Mouse (Mus musculus) hindbrain, embryonic 10.5 days (tissue): Measurements from ENCODE around the gene Dhcr24. TPM values are rescaled to one million over a fixed set of nuclear protein-coding genes. Genes with fewer than 3 reads are reported as not detected.

Experiments
- DNase-seq: peaks from one replicate; pipeline ENCODE4 v3.0.0-alpha.2; 2017; ENCODE audit warnings: low spot score
- H3K27ac ChIP-seq: fragments of 300-500 bp; sonication (generic); 2 replicates; pipeline ENCODE4 v1.5.1; 2016; ENCODE audit warnings: mild to moderate bottlenecking, moderate library complexity
- H3K27me3 ChIP-seq: fragments of 300-500 bp; sonication (generic); 2 replicates; pipeline ENCODE4 v1.6.1; 2016; ENCODE audit warnings: mild to moderate bottlenecking; ENCODE audit not compliant: poor library complexity, insufficient read depth, severe bottlenecking
- H3K36me3 ChIP-seq: fragments of 300-500 bp; sonication (generic); 2 replicates; pipeline ENCODE4 v1.6.1; 2016; ENCODE audit warnings: mild to moderate bottlenecking, moderate library complexity
- H3K4me1 ChIP-seq: fragments of 300-500 bp; sonication (generic); replicated peaks from 2 replicates; pipeline ENCODE4 v1.6.1; 2016; ENCODE audit warnings: mild to moderate bottlenecking
- H3K4me3 ChIP-seq: fragments of 300-500 bp; sonication (generic); 2 replicates; pipeline ENCODE4 v1.5.1; 2016; ENCODE audit warnings: mild to moderate bottlenecking, moderate library complexity
- H3K9me3 ChIP-seq: fragments of 300-500 bp; sonication (generic); 2 replicates; pipeline ENCODE4 v1.6.1; 2016; ENCODE audit warnings: mild to moderate bottlenecking, moderate library complexity
- WGBS: fragments of 180-500 bp; shearing (Covaris S2); methylation state at CpG from one replicate; pipeline ENCODE4 v1.1.7; 2016; 5-methylcytosine and 5-hydroxymethylcytosine counted together
- polyA plus RNA-seq: library from polyadenylated mRNA; unstranded; fragments of >200 nt; fragmentation: Nextera tagmentation; extraction: Ambion mirVana; gene quantifications from 2 replicates; pipeline ENCODE4 v1.2.1, GENCODE M21; 2016

Gene Dhcr24
- 7.6 and 11.6 TPM in 2 replicates for polyA plus RNA-seq

DNA sequence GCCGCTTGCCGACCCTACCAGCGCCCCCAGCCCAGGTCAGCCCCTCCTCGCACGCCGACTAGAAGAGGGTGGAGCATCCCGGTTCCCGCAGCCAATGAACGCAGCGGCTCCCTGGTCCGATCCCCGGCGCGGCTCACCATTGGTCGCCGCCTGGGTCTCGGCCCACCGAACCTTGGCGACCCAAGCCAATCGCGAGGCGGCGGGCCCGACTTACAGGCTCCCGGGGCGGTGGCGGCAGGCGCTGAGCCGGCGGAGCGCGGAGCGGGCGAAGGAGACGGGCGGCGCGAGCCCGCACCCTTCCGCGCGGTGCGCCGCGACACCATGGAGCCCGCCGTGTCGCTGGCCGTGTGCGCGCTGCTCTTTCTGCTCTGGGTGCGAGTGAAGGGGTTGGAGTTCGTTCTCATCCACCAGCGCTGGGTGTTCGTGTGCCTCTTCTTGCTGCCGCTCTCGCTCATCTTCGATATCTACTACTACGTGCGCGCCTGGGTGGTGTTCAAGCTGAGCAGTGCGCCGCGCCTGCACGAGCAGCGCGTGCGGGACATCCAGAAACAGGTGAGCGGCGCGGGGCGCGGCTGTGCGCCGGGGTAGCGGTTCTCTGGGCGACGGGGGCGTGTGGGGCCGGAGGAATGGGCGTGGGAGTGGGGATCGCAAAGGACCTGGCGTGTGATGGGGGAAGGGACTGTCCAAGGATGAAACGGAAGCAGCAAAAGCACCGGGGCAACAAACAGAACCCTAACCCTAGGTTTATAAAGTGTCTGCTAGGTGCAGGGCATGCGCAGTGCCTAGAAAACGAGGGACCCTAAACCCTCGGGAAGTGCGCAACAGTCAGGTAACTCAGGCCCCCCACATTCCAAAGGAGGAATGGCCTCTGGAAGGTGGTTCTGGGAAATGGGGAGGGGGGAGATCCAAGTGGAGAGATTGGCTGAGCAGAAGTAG is at the start of gene Dhcr24:
Gene Dhcr24 (plus strand): TSS at position 193 of the 936 bp plus-strand sequence.
- H3K9me3 ChIP-seq = no peaks in the 10 kb centered on the region
- peaks cover 32% of the 10 kb centered on the region for H3K36me3 ChIP-seq
- DNase-seq = peak; percentile 96
- peaks cover 9% of the 10 kb centered on the region; the same call in 1 of the 2 replicates for H3K27me3 ChIP-seq
- peak within 1 kb of the TSS; percentile 97 for H3K27ac ChIP-seq
- peak within 1 kb of the TSS; percentile 99 for H3K4me3 ChIP-seq
- peaks cover 43% of the 10 kb centered on the region for H3K4me1 ChIP-seq
- under 1% methylated on average over 89 of the region's 89 CpGs for WGBS

DNA sequence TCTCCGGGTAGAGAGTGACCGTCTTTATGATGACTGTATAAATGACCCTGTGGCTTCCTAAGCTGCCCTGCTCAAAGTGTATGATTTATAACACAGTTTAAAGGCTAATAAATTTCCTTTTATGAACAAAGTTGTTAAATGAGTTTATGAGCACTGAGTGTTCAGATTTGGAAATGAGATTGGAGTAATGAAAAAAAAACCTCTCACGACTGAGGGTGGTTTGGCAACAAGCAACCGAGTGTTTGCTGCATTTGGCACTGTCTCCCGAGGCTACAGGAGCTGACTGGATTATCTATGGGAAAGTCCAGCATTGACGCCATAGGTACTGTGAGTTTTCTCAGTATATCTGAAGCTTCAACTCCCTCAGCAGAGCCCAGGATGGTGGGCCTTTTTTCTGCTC is 46.2 kb upstream of the Dhcr24 start:
- Histone ChIP-seq H3K27ac (no peak overlapping the region), H3K36me3 (no peaks in the 10 kb centered on the region), H3K9me3 (no peaks in the 10 kb centered on the region), H3K4me3 (no peak overlapping the region), H3K4me1 (no peaks in the 10 kb centered on the region), H3K27me3 (no peaks in the 10 kb centered on the region)
- WGBS = 87% methylated on average over 6 of the region's 6 CpGs
- no peak for DNase-seq

- WGBS = 75% methylated on average over 3 of the region's 3 CpGs
- DNase-seq = no peak
- H3K36me3 ChIP-seq = no peaks in the 10 kb centered on the region
- no peaks in the 10 kb centered on the region; the same call in 1 of the 2 replicates for H3K27me3 ChIP-seq
- H3K4me3 ChIP-seq = no peak overlapping the region
- H3K4me1 ChIP-seq = peaks cover 3% of the 10 kb centered on the region; the same call in 1 of the 2 replicates
- no peak overlapping the region for H3K27ac ChIP-seq
- no peaks in the 10 kb centered on the region for H3K9me3 ChIP-seq
These were observed 38.3 kb upstream of the Dhcr24 start for GRCm38 (mm10) chr4:106522547-106522946.

DNA sequence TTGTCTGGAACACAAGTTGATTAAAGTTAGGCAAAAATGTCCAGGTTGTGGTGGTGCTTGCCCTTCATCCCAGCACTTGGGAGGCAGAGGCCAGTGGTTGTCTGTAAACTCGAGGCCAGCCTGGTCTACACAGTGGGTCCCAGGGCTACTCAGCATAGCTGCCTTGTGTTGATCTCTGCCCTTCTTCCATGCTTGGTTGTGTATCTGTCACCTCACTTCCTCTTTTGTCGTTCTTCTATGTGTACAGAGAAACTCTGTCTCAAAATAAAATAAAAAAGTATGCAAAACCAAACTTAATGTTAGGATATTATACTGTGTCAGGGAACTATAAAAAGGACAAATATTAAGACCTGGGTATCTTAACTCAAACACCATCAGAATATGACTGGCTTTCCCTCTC is 36.7 kb upstream of the Dhcr24 start:
- H3K27ac ChIP-seq = no peak overlapping the region
- WGBS = 82% methylated on average over 2 of the region's 2 CpGs
- no peak overlapping the region for H3K4me3 ChIP-seq
- DNase-seq = no peak
- H3K9me3 ChIP-seq = no peaks in the 10 kb centered on the region
- no peaks in the 10 kb centered on the region for H3K36me3 ChIP-seq
- H3K27me3 ChIP-seq = no peaks in the 10 kb centered on the region; the same call in 1 of the 2 replicates
- H3K4me1 ChIP-seq = peaks cover 9% of the 10 kb centered on the region

GRCm38 (mm10) chr4:106525001-106525400 is 35.8 kb upstream of the Dhcr24 start:
- H3K4me1 ChIP-seq = peaks cover 15% of the 10 kb centered on the region
- WGBS = 90% methylated on average over 2 of the region's 2 CpGs
- no peak for DNase-seq
- no peaks in the 10 kb centered on the region; the same call in 1 of the 2 replicates for H3K27me3 ChIP-seq
- no peak overlapping the region for H3K4me3 ChIP-seq
- no peak overlapping the region for H3K27ac ChIP-seq
- no peaks in the 10 kb centered on the region for H3K36me3 ChIP-seq
- H3K9me3 ChIP-seq = no peaks in the 10 kb centered on the region

- H3K36me3 ChIP-seq = no peaks in the 10 kb centered on the region
- no peaks in the 10 kb centered on the region for H3K9me3 ChIP-seq
- H3K4me3 ChIP-seq = no peak overlapping the region
- WGBS = 68% methylated on average over 7 of the region's 7 CpGs
- no peak overlapping the region for H3K27ac ChIP-seq
- no peak for DNase-seq
- no peaks in the 10 kb centered on the region for H3K27me3 ChIP-seq
- peaks cover 15% of the 10 kb centered on the region for H3K4me1 ChIP-seq
These were observed 32.8 kb upstream of the Dhcr24 start for GRCm38 (mm10) chr4:106527856-106528547.

- Histone ChIP-seq H3K9me3 (no peaks in the 10 kb centered on the region), H3K27me3 (no peaks in the 10 kb centered on the region), H3K36me3 (no peaks in the 10 kb centered on the region), H3K27ac (peak overlapping the region; percentile 82), H3K4me3 (peak overlapping the region; percentile 22), H3K4me1 (peaks cover 15% of the 10 kb centered on the region)
- peak; percentile 90 for DNase-seq
- 19% methylated on average over 17 of the region's 17 CpGs for WGBS
These were observed 31.3 kb upstream of the Dhcr24 start for GRCm38 (mm10) chr4:106529375-106530112.

GRCm38 (mm10) chr4:106530113-106530482 is 30.7 kb upstream of the Dhcr24 start:
- Histone ChIP-seq H3K4me1 (peaks cover 15% of the 10 kb centered on the region), H3K9me3 (no peaks in the 10 kb centered on the region), H3K4me3 (no peak overlapping the region), H3K36me3 (no peaks in the 10 kb centered on the region), H3K27me3 (no peaks in the 10 kb centered on the region), H3K27ac (no peak overlapping the region)
- WGBS = 68% methylated on average over 9 of the region's 9 CpGs
- no peak for DNase-seq

DNA sequence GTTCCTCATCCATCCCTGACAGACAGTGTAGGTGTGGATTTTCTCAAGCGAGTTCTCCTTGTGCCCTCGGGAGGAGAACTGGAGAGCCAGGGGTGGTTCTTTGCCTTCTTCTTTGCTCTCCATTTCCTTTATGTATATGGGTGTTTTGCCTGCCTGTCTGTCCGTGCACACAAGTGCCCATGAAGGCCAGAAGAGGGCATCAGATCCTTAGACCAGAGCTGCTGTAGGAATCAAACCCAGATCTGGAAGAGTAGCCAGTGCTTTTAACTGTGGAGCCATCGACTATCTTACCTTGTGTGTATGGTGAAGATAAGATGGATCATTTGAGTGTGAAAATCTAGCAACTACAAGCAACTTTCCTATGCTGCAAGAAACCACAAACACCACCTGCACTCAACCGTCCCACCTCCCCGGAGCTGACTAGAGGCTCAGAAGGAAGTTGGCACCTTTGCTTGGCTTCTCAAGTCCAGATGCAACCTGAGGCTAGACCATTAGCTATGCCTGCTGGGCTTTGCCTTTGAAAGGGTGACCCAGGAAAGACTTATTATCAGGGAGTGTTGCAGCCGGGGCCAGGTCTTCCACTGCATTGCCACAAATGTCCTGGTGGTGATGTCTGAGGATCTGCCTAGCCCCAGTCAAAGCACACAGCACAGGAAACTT is 27.3 kb upstream of the Dhcr24 start:
- Histone ChIP-seq H3K4me1 (peaks cover 7% of the 10 kb centered on the region), H3K9me3 (no peaks in the 10 kb centered on the region), H3K4me3 (no peak overlapping the region), H3K27me3 (no peaks in the 10 kb centered on the region), H3K36me3 (no peaks in the 10 kb centered on the region), H3K27ac (no peak overlapping the region)
- no peak for DNase-seq
- 62% methylated on average over 7 of the region's 7 CpGs for WGBS

DNA sequence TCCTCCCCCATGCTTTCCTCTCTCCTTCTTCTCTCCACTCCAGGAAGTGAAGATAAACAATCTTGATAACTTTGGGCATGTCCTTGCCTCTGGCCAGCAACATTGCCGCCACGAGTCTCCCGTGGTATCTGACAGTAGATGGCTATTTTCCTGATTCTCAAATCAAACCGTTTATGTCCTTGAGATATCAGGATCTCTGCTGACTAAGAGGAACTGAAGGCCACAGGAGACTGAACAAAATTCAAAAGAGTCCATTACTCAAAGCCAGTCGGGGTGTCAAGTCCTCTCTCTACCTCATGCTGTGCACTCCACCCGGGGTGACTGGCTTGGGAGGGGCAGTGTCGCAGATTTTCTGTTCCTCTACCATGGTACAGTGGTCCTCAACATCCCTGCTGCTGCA is 26.6 kb upstream of the Dhcr24 start:
- H3K9me3 ChIP-seq = no peaks in the 10 kb centered on the region
- WGBS = 72% methylated on average over 7 of the region's 7 CpGs
- no peak for DNase-seq

DNA sequence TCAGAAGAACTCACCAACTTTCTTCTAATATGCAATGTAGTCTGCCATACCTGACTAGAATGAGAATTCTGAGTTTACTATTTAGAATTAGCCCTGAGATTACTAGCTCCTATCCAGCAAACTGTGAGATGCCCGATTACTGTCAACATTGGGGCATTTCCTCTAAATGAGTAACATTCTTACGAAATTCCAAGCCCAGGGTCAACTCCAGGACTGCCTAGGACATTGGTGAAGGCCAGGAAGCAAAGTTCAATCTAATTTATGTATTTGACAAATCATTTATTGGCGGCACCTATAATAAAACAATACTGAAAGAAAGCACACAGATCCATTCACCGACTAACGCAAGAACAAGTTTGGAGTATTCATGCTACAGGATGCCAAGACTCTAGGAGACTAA is 21.1 kb upstream of the Dhcr24 start:
- no peak for DNase-seq
- H3K4me1 ChIP-seq = no peaks in the 10 kb centered on the region
- no peaks in the 10 kb centered on the region for H3K36me3 ChIP-seq
- no peak overlapping the region for H3K4me3 ChIP-seq
- no peaks in the 10 kb centered on the region for H3K27me3 ChIP-seq
- no peaks in the 10 kb centered on the region for H3K9me3 ChIP-seq
- WGBS = 91% methylated on average over 5 of the region's 5 CpGs
- no peak overlapping the region for H3K27ac ChIP-seq

More for the DNA sequence above, 26.6 kb upstream of the Dhcr24 start:
- peaks cover 5% of the 10 kb centered on the region for H3K4me1 ChIP-seq
- no peak overlapping the region for H3K4me3 ChIP-seq
- no peak overlapping the region for H3K27ac ChIP-seq
- no peaks in the 10 kb centered on the region for H3K27me3 ChIP-seq
- H3K36me3 ChIP-seq = no peaks in the 10 kb centered on the region

DNA sequence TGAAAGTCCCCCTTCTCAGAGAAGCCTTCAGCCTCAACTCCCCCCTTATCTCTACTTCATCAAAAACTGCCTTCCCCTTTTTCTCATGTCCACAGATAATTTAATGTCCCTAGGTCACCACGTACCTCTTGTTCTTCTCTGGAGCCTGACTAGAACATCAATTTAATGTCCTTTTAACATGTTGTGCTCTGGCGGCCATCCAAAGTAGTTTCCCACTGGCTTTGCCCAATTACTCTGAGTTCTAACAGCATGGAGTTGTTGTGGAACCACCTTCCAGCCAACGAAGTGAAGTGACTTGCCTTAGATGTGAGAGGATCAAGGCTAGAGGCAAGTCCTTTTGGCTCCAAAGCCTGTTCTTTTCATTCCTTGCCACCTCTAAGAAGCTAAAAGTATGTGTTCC is 19.3 kb upstream of the Dhcr24 start:
- DNase-seq = no peak
- H3K4me3 ChIP-seq = no peak overlapping the region
- H3K27ac ChIP-seq = no peak overlapping the region
- 76% methylated on average over 3 of the region's 3 CpGs for WGBS
- no peaks in the 10 kb centered on the region for H3K36me3 ChIP-seq
- no peaks in the 10 kb centered on the region for H3K27me3 ChIP-seq
- H3K9me3 ChIP-seq = no peaks in the 10 kb centered on the region
- 0 out of 2 replicates have a peak, but pooled peaks cover 5% of the 10 kb centered on the region for H3K4me1 ChIP-seq
